Mouse (Mus musculus): ENCODE data around the gene Mymx. TPM values are rescaled to one million over a fixed set of nuclear protein-coding genes. Genes with fewer than 3 reads are reported as not detected.

Gene Mymx
- polyA plus RNA-seq (2016; fragmentation: Nextera tagmentation; extraction: Ambion mirVana), result 0.33 TPM in 1 of 2 replicates, not detected in the other

- Histone ChIP-seq H3K4me3 (peak within 1 kb of the TSS; percentile 30), H3K9me3 (replicated peaks) (no peaks in the 10 kb centered on the region), H3K9ac (peak within 1 kb of the TSS; percentile 54), H3K4me1 (peaks cover 66% of the 10 kb centered on the region), H3K27ac (peak within 1 kb of the TSS; percentile 43; the same call in 1 of the 2 replicates), H3K27me3 (replicated peaks) (peaks cover 14% of the 10 kb centered on the region), H3K4me2 (peak within 1 kb of the TSS; percentile 71), H3K36me3 (no peaks in the 10 kb centered on the region)
- WGBS (ENCODE audit: insufficient replicate concordance), result 64% methylated on average over 6 of the region's 6 CpGs
- ATAC-seq, result no peak
Observed at GRCm38 (mm10) chr17:45601877-45602304, at the start of gene Mymx. Gene Mymx, minus strand, starts transcription at chr17:45602102.

- Histone ChIP-seq H3K4me1 (no peaks in the 10 kb centered on the region; the same call in 1 of the 2 replicates), H3K4me3 (no peak overlapping the region), H3K27ac (no peak overlapping the region), H3K36me3 (no peaks in the 10 kb centered on the region), H3K4me2 (no peak overlapping the region), H3K9ac (no peak overlapping the region), H3K9me3 (replicated peaks) (no peaks in the 10 kb centered on the region; the same call in 1 of the 2 replicates), H3K27me3 (replicated peaks) (peaks cover 12% of the 10 kb centered on the region)
- WGBS (ENCODE audit: insufficient replicate concordance), result 79% methylated on average over 4 of the region's 4 CpGs
- ATAC-seq, result no peak
Observed at GRCm38 (mm10) chr17:45644185-45644584, 42.3 kb upstream of the Mymx start.

GRCm38 (mm10) chr17:45642701-45643100 is 40.8 kb upstream of the Mymx start:
- H3K4me2 ChIP-seq, result no peak overlapping the region
- no peaks in the 10 kb centered on the region; the same call in 1 of the 2 replicates for H3K9me3 ChIP-seq (replicated peaks)
- peaks cover 17% of the 10 kb centered on the region for H3K27me3 ChIP-seq (replicated peaks)
- no peak overlapping the region for H3K27ac ChIP-seq
- no peak overlapping the region for H3K9ac ChIP-seq
- H3K4me3 ChIP-seq, result no peak overlapping the region
- WGBS (ENCODE audit: insufficient replicate concordance), result 14% methylated on average over 12 of the region's 12 CpGs
- no peaks in the 10 kb centered on the region for H3K36me3 ChIP-seq
- H3K4me1 ChIP-seq, result no peaks in the 10 kb centered on the region; the same call in 1 of the 2 replicates
- ATAC-seq, result no peak

GRCm38 (mm10) chr17:45641981-45642380 is 40.1 kb upstream of the Mymx start:
- no peak for ATAC-seq
- no peak overlapping the region for H3K9ac ChIP-seq
- H3K36me3 ChIP-seq, result no peaks in the 10 kb centered on the region
- H3K9me3 ChIP-seq (replicated peaks), result no peaks in the 10 kb centered on the region; the same call in 1 of the 2 replicates
- no peaks in the 10 kb centered on the region; the same call in 1 of the 2 replicates for H3K4me1 ChIP-seq
- H3K27ac ChIP-seq, result no peak overlapping the region
- 78% methylated on average over 8 of the region's 8 CpGs for WGBS (ENCODE audit: insufficient replicate concordance)
- no peak overlapping the region for H3K4me2 ChIP-seq
- H3K4me3 ChIP-seq, result no peak overlapping the region
- peaks cover 17% of the 10 kb centered on the region for H3K27me3 ChIP-seq (replicated peaks)

GRCm38 (mm10) chr17:45638596-45639295 is 36.8 kb upstream of the Mymx start:
- H3K36me3 ChIP-seq, result no peaks in the 10 kb centered on the region
- no peaks in the 10 kb centered on the region for H3K9me3 ChIP-seq (replicated peaks)
- H3K27me3 ChIP-seq (replicated peaks), result peaks cover 23% of the 10 kb centered on the region
- H3K4me2 ChIP-seq, result no peak overlapping the region
- 63% methylated on average over 16 of the region's 16 CpGs for WGBS (ENCODE audit: insufficient replicate concordance)
- no peak overlapping the region for H3K9ac ChIP-seq
- no peaks in the 10 kb centered on the region; the same call in 1 of the 2 replicates for H3K4me1 ChIP-seq
- no peak overlapping the region for H3K27ac ChIP-seq
- H3K4me3 ChIP-seq, result no peak overlapping the region
- no peak for ATAC-seq

- 70% methylated on average over 5 of the region's 5 CpGs for WGBS (ENCODE audit: insufficient replicate concordance)
- Histone ChIP-seq H3K27ac (no peak overlapping the region), H3K4me1 (peaks cover 24% of the 10 kb centered on the region), H3K4me2 (no peak overlapping the region), H3K4me3 (no peak overlapping the region), H3K9me3 (replicated peaks) (no peaks in the 10 kb centered on the region), H3K9ac (no peak overlapping the region), H3K27me3 (replicated peaks) (peaks cover 40% of the 10 kb centered on the region), H3K36me3 (no peaks in the 10 kb centered on the region)
- no peak for ATAC-seq
Observed at GRCm38 (mm10) chr17:45634033-45634432, 32.1 kb upstream of the Mymx start.

- 58% methylated on average over 6 of the region's 6 CpGs for WGBS (ENCODE audit: insufficient replicate concordance)
- peaks cover 36% of the 10 kb centered on the region for H3K4me1 ChIP-seq
- no peak overlapping the region for H3K27ac ChIP-seq
- no peak overlapping the region for H3K9ac ChIP-seq
- no peak for ATAC-seq
- H3K4me2 ChIP-seq, result no peak overlapping the region
- no peaks in the 10 kb centered on the region for H3K9me3 ChIP-seq (replicated peaks)
- no peaks in the 10 kb centered on the region for H3K36me3 ChIP-seq
- peaks cover 51% of the 10 kb centered on the region for H3K27me3 ChIP-seq (replicated peaks)
- H3K4me3 ChIP-seq, result no peak overlapping the region
Observed at GRCm38 (mm10) chr17:45631940-45632339, 30.0 kb upstream of the Mymx start.

GRCm38 (mm10) chr17:45630992-45631391 is 29.1 kb upstream of the Mymx start:
- WGBS (ENCODE audit: insufficient replicate concordance), result 40% methylated on average over 3 of the region's 3 CpGs
- H3K4me3 ChIP-seq, result no peak overlapping the region

GRCm38 (mm10) chr17:45629861-45630694 is 28.2 kb upstream of the Mymx start:
- Histone ChIP-seq H3K9ac (peak overlapping the region; percentile 68), H3K36me3 (no peaks in the 10 kb centered on the region), H3K4me1 (peaks cover 44% of the 10 kb centered on the region), H3K27ac (no peak overlapping the region), H3K27me3 (replicated peaks) (peaks cover 48% of the 10 kb centered on the region), H3K4me3 (peak overlapping the region; percentile 54), H3K9me3 (replicated peaks) (no peaks in the 10 kb centered on the region), H3K4me2 (peak overlapping the region; percentile 83)
- WGBS (ENCODE audit: insufficient replicate concordance), result 5% methylated on average over 34 of the region's 34 CpGs
- peak; percentile 50 for ATAC-seq

More at GRCm38 (mm10) chr17:45630992-45631391, 29.1 kb upstream of the Mymx start:
- Histone ChIP-seq H3K9ac (no peak overlapping the region), H3K27ac (no peak overlapping the region), H3K4me1 (peaks cover 44% of the 10 kb centered on the region), H3K36me3 (no peaks in the 10 kb centered on the region), H3K27me3 (replicated peaks) (peaks cover 48% of the 10 kb centered on the region), H3K9me3 (replicated peaks) (no peaks in the 10 kb centered on the region), H3K4me2 (peak overlapping the region; percentile 83; the same call in 1 of the 2 replicates)
- no peak for ATAC-seq

GRCm38 (mm10) chr17:45628885-45629855 is 27.3 kb upstream of the Mymx start:
- no peak for ATAC-seq
- Histone ChIP-seq H3K9me3 (replicated peaks) (no peaks in the 10 kb centered on the region), H3K27me3 (replicated peaks) (peaks cover 48% of the 10 kb centered on the region), H3K27ac (no peak overlapping the region), H3K4me1 (peaks cover 44% of the 10 kb centered on the region), H3K36me3 (no peaks in the 10 kb centered on the region), H3K9ac (peak overlapping the region; percentile 68; the same call in 1 of the 2 replicates), H3K4me2 (peak overlapping the region; percentile 83), H3K4me3 (no peak overlapping the region)
- WGBS (ENCODE audit: insufficient replicate concordance), result 28% methylated on average over 13 of the region's 13 CpGs

GRCm38 (mm10) chr17:45628160-45628559 is 26.3 kb upstream of the Mymx start:
- peaks cover 40% of the 10 kb centered on the region for H3K27me3 ChIP-seq (replicated peaks)
- no peak overlapping the region for H3K27ac ChIP-seq
- H3K4me3 ChIP-seq, result no peak overlapping the region
- no peak overlapping the region for H3K9ac ChIP-seq
- no peak overlapping the region for H3K4me2 ChIP-seq
- WGBS (ENCODE audit: insufficient replicate concordance), result 55% methylated on average over 3 of the region's 3 CpGs
- H3K4me1 ChIP-seq, result peaks cover 44% of the 10 kb centered on the region
- no peaks in the 10 kb centered on the region for H3K9me3 ChIP-seq (replicated peaks)
- H3K36me3 ChIP-seq, result no peaks in the 10 kb centered on the region
- ATAC-seq, result no peak

Data from liver, embryonic 12.5 days (tissue).